Mouse (Mus musculus) liver, embryonic 16.5 days (tissue): ENCODE measurements around the gene Wdfy3. TPM values are rescaled to one million over a fixed set of nuclear protein-coding genes. Genes with fewer than 3 reads are reported as not detected.
A peak's percentile ranks its signal among the peaks of the same experiment; 100 is the strongest.
"Not testable (repeated sequence)": the region's sequence is repeated elsewhere in the genome, so short reads cannot be mapped to it uniquely, and the experiment has no call there.

Experiments used
- ATAC-seq: fragments of 200-750 bp; cut with Nextera tagmentation; 2 replicates; pipeline ENCODE4 v1.8.0; 2017; ENCODE audit warnings: low read depth, mild to moderate bottlenecking, moderate number of reproducible peaks, moderate library complexity
- H3K27ac ChIP-seq: fragments of 300-500 bp; sonication (generic); 2 replicates; pipeline ENCODE4 v1.5.1; 2014; ENCODE audit warnings: mild to moderate bottlenecking, low read length
- H3K27me3 ChIP-seq: fragments of 300-500 bp; sonication (generic); 2 replicates; pipeline ENCODE4 v1.6.1; 2014; ENCODE audit warnings: low read depth, low read length, mixed read lengths; ENCODE audit not compliant: control insufficient read depth, insufficient read depth
- H3K36me3 ChIP-seq: fragments of 300-500 bp; sonication (generic); 2 replicates; pipeline ENCODE4 v1.6.1; 2014; ENCODE audit warnings: mild to moderate bottlenecking; ENCODE audit not compliant: control insufficient read depth, insufficient read depth
- H3K4me1 ChIP-seq: fragments of 300-500 bp; sonication (generic); 2 replicates; pipeline ENCODE4 v1.6.1; 2014; ENCODE audit warnings: low read depth, low read length, mixed read lengths; ENCODE audit not compliant: control insufficient read depth
- H3K4me2 ChIP-seq: fragments of 300-500 bp; sonication (generic); 2 replicates; pipeline ENCODE4 v1.6.1; 2014; ENCODE audit warnings: low read depth, low read length, mixed read lengths
- H3K4me3 ChIP-seq: fragments of 300-500 bp; sonication (generic); 2 replicates; pipeline ENCODE4 v1.5.1; 2014; ENCODE audit warnings: low read depth, mild to moderate bottlenecking, low read length
- H3K9ac ChIP-seq: fragments of 300-500 bp; sonication (generic); 2 replicates; pipeline ENCODE4 v1.6.1; 2014; ENCODE audit warnings: low read depth, low read length
- H3K9me3 ChIP-seq: fragments of 300-500 bp; sonication (generic); replicated peaks from 2 replicates; pipeline ENCODE4 v1.6.1; 2016; ENCODE audit warnings: low read length; ENCODE audit not compliant: control insufficient read depth
- WGBS: fragments of 180-500 bp; shearing (Covaris S2); extraction: QIAGEN DNeasy Blood & Tissue Kit; methylation state at CpG from one replicate; pipeline ENCODE4 v1.1.7; 2014; ENCODE audit not compliant: insufficient replicate concordance; 5-methylcytosine and 5-hydroxymethylcytosine counted together
- polyA plus RNA-seq: library from polyadenylated mRNA; unstranded; fragments of >200 nt; fragmentation: Nextera tagmentation; extraction: Ambion mirVana; gene quantifications from 2 replicates; pipeline ENCODE4 v1.2.1, GENCODE M21; 2015

Wdfy3 gene
- polyA plus RNA-seq, 1 experiment from 2014 or later, result 4.4 TPM

DNA sequence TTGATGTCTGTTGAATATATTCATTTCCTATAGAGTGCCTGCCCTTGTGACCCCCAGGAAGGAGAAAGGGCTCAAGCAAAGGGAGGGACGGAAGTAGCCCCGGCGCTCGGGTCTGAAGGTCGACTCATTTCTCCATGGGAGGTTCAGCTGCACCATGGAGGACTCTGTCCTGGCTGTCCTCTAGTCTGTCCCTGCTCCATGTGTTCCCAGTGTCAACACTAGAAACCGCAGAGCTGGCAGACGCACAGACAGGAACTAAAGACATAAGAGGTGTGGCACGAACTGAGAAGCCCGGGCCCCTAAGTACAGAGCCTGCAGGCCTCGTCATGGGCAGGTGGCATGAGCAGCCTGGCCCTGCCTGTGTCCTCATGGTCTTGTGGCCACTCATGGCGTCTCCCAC lies 215.6 kb downstream of the Wdfy3 start:
- peaks cover 15% of the 10 kb centered on the region for H3K36me3 ChIP-seq
- no peaks in the 10 kb centered on the region for H3K27me3 ChIP-seq
- 79% methylated on average over 11 of the region's 11 CpGs for WGBS
- H3K4me1 ChIP-seq, result no peaks in the 10 kb centered on the region
- H3K4me3 ChIP-seq, result no peak overlapping the region
- H3K9ac ChIP-seq, result no peak overlapping the region
- H3K27ac ChIP-seq, result no peak overlapping the region
- ATAC-seq, result peak; percentile 21; the same call in 1 of the 2 replicates
- no peaks in the 10 kb centered on the region for H3K9me3 ChIP-seq
- no peak overlapping the region for H3K4me2 ChIP-seq

DNA sequence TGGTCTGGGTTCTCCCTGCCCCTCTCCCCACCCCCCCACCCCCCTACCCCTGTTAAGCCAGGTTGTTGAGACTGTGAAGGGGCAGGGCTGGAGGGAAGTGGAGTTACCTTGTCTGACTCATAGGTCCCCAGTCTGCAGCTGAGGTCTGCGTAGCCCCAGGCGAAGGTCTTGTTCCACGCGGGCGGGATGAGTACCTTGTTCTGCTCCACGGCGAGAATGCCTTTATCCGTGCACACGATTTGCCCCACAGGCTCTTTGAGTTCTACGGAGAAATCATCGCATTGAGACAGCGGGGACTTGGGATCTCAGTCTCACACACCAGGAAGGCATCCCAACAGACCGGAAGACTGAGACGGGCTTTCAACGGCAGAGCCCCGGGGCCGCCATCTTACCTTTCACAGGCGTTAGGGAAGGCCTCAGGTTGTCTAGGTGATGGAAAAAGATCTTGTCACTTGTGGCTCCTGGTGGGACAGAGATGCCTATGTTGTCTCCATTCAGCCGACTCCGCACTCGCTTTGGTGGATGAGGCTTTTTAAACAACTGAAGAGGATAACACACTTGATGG lies 217.5 kb downstream of the Wdfy3 start:
- Histone ChIP-seq H3K4me3 (no peak overlapping the region), H3K9me3 (no peaks in the 10 kb centered on the region), H3K36me3 (peaks cover 25% of the 10 kb centered on the region), H3K27me3 (no peaks in the 10 kb centered on the region), H3K4me2 (no peak overlapping the region), H3K27ac (no peak overlapping the region), H3K4me1 (peaks cover 3% of the 10 kb centered on the region), H3K9ac (no peak overlapping the region)
- WGBS, result 89% methylated on average over 21 of the region's 21 CpGs
- ATAC-seq, result no peak

DNA sequence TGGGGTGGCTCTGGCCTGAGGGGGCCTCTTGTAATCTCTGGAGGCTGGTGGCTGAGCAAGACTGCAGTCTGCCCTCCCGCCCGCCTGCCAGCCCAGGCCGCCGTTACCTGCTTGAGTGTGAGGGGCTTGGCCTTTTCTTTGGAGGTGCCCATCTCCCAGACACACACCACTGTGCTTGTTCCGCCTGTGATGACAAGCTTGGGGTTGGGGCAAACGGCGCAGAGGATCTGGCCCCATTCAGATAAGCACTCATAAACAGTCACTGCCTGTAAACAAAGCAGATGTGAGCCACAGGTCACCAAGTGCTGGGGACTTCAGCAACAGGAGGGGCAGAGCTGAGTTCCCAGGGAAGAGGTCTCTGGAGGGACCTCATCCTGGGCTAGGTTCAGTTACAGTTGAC lies 218.6 kb downstream of the Wdfy3 start:
- 46% methylated on average over 7 of the region's 7 CpGs for WGBS
- Histone ChIP-seq H3K4me1 (peaks cover 3% of the 10 kb centered on the region), H3K9me3 (no peaks in the 10 kb centered on the region), H3K27ac (no peak overlapping the region), H3K9ac (no peak overlapping the region), H3K4me3 (no peak overlapping the region), H3K4me2 (no peak overlapping the region), H3K36me3 (peaks cover 31% of the 10 kb centered on the region), H3K27me3 (no peaks in the 10 kb centered on the region)
- ATAC-seq, result peak; percentile 17; the same call in 1 of the 2 replicates

DNA sequence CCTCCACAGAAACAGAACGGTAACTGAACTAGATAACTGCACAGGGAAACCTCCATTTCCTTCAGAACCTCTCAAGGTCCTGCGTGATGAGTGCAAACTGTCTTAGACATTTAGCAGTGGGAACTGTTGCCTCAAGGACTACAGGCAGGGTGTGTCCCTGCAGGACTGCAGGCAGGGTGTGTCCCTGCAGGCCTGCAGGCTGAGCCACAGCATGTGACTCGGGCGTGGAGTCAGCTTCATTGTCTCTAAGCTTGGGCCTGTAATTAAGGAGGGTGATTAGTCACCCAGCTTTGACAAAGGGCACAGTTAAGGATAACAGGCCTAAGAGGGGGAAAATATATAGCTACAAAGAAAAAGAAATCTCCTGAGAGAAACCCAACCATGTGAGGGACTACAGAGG lies 222.0 kb downstream of the Wdfy3 start:
- H3K36me3 ChIP-seq, result peaks cover 43% of the 10 kb centered on the region
- 30% methylated on average over 4 of the region's 4 CpGs for WGBS
- ATAC-seq, result peak; percentile 52; the same call in 1 of the 2 replicates
- no peak overlapping the region for H3K4me3 ChIP-seq
- H3K9me3 ChIP-seq, result no peaks in the 10 kb centered on the region
- no peak overlapping the region for H3K9ac ChIP-seq
- no peak overlapping the region for H3K27ac ChIP-seq
- peaks cover 3% of the 10 kb centered on the region for H3K4me1 ChIP-seq
- no peaks in the 10 kb centered on the region for H3K27me3 ChIP-seq
- H3K4me2 ChIP-seq, result no peak overlapping the region

DNA sequence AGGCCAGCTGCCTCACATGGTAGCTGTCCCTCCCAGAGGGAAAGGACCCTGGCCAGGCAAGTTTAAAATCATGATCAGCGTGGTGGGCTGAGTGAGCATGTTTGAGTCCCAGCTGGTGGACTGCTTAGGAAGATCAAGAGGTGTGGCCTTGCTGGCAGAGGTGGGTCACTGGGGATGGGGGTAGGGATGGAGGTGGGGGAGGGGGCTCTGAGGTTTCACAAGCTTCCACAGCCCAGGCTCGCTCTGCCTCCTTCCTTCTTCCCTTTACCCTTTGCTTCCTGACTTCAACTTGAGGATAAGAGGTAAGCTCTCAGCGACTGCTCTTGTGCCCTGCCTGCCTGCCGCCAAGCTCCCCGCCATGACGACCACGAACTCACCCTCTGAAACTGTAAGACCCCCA lies 222.4 kb downstream of the Wdfy3 start:
- H3K27me3 ChIP-seq, result no peaks in the 10 kb centered on the region
- 60% methylated on average over 7 of the region's 7 CpGs for WGBS
- H3K4me2 ChIP-seq, result no peak overlapping the region
- no peak overlapping the region for H3K4me3 ChIP-seq
- H3K9ac ChIP-seq, result no peak overlapping the region
- peaks cover 43% of the 10 kb centered on the region for H3K36me3 ChIP-seq
- H3K4me1 ChIP-seq, result peaks cover 3% of the 10 kb centered on the region
- no peaks in the 10 kb centered on the region for H3K9me3 ChIP-seq
- ATAC-seq, result no peak
- H3K27ac ChIP-seq, result no peak overlapping the region

DNA sequence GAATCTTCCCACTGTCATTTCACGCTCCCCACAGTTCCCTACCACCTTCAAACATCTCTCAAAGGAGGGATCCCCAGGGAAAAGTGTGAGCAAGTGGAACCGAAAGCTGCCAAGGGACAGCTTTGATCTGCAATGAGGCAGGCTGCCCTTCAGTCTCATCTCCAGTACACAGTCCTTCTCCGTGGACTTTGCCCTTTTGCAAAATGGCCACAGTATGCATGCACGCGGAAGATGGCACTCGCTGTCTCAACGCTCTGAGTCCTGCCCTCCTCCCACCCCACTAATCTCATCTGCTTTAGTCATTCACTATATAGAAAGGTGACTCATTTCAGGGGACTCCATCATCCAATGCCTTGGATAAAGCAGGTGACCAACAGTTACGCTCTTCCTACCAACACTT lies 223.8 kb downstream of the Wdfy3 start:
- H3K4me3 ChIP-seq, result no peak overlapping the region
- H3K27me3 ChIP-seq, result no peaks in the 10 kb centered on the region
- H3K4me2 ChIP-seq, result no peak overlapping the region
- H3K9ac ChIP-seq, result no peak overlapping the region
- H3K36me3 ChIP-seq, result peaks cover 41% of the 10 kb centered on the region
- H3K4me1 ChIP-seq, result peaks cover 3% of the 10 kb centered on the region
- H3K9me3 ChIP-seq, result no peaks in the 10 kb centered on the region
- ATAC-seq, result no peak
- 82% methylated on average over 8 of the region's 8 CpGs for WGBS
- H3K27ac ChIP-seq, result no peak overlapping the region

DNA sequence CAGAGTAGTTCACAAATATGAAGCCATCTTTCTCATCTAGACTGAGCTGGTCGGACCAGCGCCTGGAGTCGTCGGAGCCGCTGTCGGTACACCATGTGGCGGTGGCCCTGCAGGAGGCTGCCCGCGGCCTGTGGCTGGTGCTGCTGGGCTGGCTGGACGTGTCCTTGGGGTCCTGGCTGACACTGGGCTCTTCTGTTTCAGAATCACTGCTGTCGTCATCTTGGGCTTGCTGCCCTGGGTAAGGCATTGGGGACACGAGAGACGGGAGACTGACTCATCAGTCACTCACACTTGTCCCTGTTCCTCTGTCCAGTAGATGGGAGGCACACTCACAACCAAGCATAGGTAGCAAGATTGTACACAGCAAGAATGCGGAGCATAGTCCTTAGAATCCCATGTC lies 224.7 kb downstream of the Wdfy3 start:
- no peak for ATAC-seq
- Histone ChIP-seq H3K4me3 (no peak overlapping the region), H3K27ac (no peak overlapping the region), H3K9ac (no peak overlapping the region), H3K27me3 (no peaks in the 10 kb centered on the region), H3K4me1 (peaks cover 3% of the 10 kb centered on the region), H3K9me3 (no peaks in the 10 kb centered on the region), H3K36me3 (peaks cover 39% of the 10 kb centered on the region), H3K4me2 (no peak overlapping the region)
- 80% methylated on average over 14 of the region's 14 CpGs for WGBS

DNA sequence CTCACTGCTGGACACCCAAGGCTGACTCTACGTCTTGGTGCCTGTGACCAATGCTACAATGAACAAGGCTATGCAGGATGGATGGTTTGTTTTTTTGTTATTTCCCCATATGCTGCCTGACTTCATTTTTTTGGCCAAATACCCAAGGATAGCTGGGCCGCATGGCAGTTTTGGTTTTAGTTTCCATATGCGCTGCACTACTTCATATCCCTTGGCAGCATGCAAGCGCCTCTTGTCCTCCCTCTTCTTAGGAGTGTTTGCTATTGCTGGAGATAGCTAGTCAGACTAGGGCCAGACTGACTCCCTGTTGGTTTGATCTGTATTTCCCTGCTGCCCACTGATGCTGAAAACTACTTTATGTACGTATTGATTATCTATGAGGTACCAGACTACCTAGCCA lies 229.2 kb downstream of the Wdfy3 start:
- H3K9me3 ChIP-seq, result no peaks in the 10 kb centered on the region
- no peak overlapping the region for H3K9ac ChIP-seq
- ATAC-seq, result no peak
- no peaks in the 10 kb centered on the region for H3K4me1 ChIP-seq
- H3K27ac ChIP-seq, result no peak overlapping the region
- H3K4me2 ChIP-seq, result no peak overlapping the region
- H3K4me3 ChIP-seq, result no peak overlapping the region
- H3K27me3 ChIP-seq, result no peaks in the 10 kb centered on the region
- WGBS, result 79% methylated on average over 5 of the region's 5 CpGs
- H3K36me3 ChIP-seq, result peaks cover 26% of the 10 kb centered on the region

DNA sequence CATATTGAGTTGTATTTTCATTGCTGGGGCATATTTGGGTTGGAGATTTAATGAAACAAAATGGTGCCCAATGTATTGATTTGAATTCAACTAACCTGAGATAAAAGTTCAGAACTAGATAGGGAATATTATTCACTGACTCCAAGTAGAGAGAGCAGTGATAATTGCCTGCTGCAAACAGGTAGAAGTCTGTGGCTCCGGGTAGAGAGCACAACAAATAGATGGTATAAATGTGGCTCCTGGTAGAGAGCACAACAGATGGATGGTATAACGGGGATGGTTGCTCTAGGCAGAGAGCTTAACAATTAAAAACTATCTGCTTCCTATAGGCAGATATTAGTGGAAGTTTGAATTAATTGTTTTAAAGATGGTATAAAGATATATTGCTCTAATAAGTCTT lies 232.1 kb downstream of the Wdfy3 start:
- not testable (repeated sequence) for H3K4me2 ChIP-seq, H3K4me1 ChIP-seq, ATAC-seq, H3K27me3 ChIP-seq, H3K9ac ChIP-seq, H3K4me3 ChIP-seq, H3K27ac ChIP-seq, H3K9me3 ChIP-seq
- H3K36me3 ChIP-seq, result peaks cover 14% of the 10 kb centered on the region
- WGBS, result 74% methylated on average over 2 of the region's 2 CpGs
